Mouse (Mus musculus): ENCODE data around the gene Trim67.
A peak's percentile ranks its signal among the peaks of the same experiment; 100 is the strongest.

The Trim67 gene

DNA sequence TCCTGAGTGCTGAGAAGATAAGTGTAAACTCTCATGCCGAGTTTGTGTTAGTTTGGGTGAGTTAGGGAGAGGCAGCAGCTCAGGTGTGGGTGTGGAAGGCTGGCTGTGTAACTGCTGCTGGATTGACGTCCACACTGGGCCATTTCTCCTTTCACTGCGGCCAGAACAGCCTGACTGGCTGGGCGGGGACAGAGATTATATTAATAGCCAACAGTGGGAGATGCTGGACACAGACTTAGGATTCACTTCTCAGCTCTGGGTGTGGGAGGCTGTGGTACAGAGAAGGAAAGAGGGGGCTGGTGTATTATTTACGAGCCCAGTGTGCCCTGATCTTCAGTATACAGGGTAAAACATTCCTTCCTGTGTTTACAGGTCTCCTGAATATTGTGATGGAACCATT is 85.2 kb downstream of the Trim67 start:
- no peak for DNase-seq (ENCODE audit: low read depth, low spot score)

GRCm38 (mm10) chr8:124878946-124879526 is 86.1 kb downstream of the Trim67 start:
- peak; percentile 50 for DNase-seq (ENCODE audit: low read depth, low spot score)

Data from retina, postnatal 7 days (tissue).